Mouse (Mus musculus) left cerebral cortex, postnatal 14 days (tissue): ENCODE results near the gene Eno1. TPM values are rescaled to one million over a fixed set of nuclear protein-coding genes. Genes with fewer than 3 reads are reported as not detected.

Experiments
- DNase-seq, 2 experiments: peaks; one replicate each; pipeline ENCODE4 v3.0.0; 2021 to 2022; ENCODE audit warnings: low spot score in 2 of 2, mixed read lengths in 1 of 2
- intact Hi-C: fragments of 180-260 bp; cut with DNase I; formaldehyde crosslinking; loops from one replicate; pipeline ENCODE4 v1.15.1; 2025
- long read RNA-seq, 2 experiments: library from polyadenylated mRNA; stranded (forward); transcript quantifications; one replicate each; pipeline ENCODE4 v2.0.0; 2021
- total RNA-seq, 2 experiments: library from RNA; stranded (reverse); gene quantifications; 2 replicates each; pipeline ENCODE4 v1.2.3; 2021

Gene Eno1
- 100 to 1,000 TPM; 378 to 386 TPM for total RNA-seq
- long read RNA-seq, experiment 1, transcript Eno1-207 (3 exons, 578 nt): minor isoform, 5 of 901 reads
- long read RNA-seq, experiment 1, transcript Eno1-202 (12 exons, 2,027 nt): major isoform, 855 of 901 reads
- long read RNA-seq, experiment 1, partial matches to known transcripts: 25 of 901 reads
- long read RNA-seq, experiment 1, other reads (novel, unspliced or antisense): 16 of 901 reads
- long read RNA-seq, experiment 2, transcript Eno1-202 (12 exons, 2,027 nt): major isoform, 708 of 757 reads
- long read RNA-seq, experiment 2, partial matches to known transcripts: 18 of 757 reads
- long read RNA-seq, experiment 2, other reads (novel, unspliced or antisense): 27 of 757 reads

GRCm38 (mm10) chr4:150236521-150237481 is at the start of gene Eno1:
Eno1 (plus strand) TSS chr4:150236721.
- intact Hi-C loops: no loop called here
- DNase-seq: peak; percentile 95 to 97

GRCm38 (mm10) chr4:150188236-150188635 is 48.3 kb upstream of the Eno1 start:
- intact Hi-C loops: no loop called here

GRCm38 (mm10) chr4:150192199-150192598 is 44.3 kb upstream of the Eno1 start:
- intact Hi-C loops: no loop called here
- no peak for DNase-seq

More at GRCm38 (mm10) chr4:150188236-150188635, 48.3 kb upstream of the Eno1 start:
- no peak for DNase-seq

- peak; percentile 26 to 51 for DNase-seq
- intact Hi-C loops: no loop called here
Observed at GRCm38 (mm10) chr4:150193915-150194314, 42.6 kb upstream of the Eno1 start.

GRCm38 (mm10) chr4:150198268-150198667 is 38.3 kb upstream of the Eno1 start:
- intact Hi-C loops: no loop called here

GRCm38 (mm10) chr4:150201232-150201631 is 35.3 kb upstream of the Eno1 start, which contains the start of gene Car6:
Car6 (minus strand) TSS chr4:150201332.
- intact Hi-C loops: no loop called here
- DNase-seq: no peak

More at GRCm38 (mm10) chr4:150198268-150198667, 38.3 kb upstream of the Eno1 start:
- DNase-seq: no peak

GRCm38 (mm10) chr4:150202702-150203101 is 33.8 kb upstream of the Eno1 start:
- intact Hi-C loops: no loop called here
- no peak for DNase-seq

GRCm38 (mm10) chr4:150204877-150205276 is 31.6 kb upstream of the Eno1 start:
- no peak for DNase-seq
- intact Hi-C loops: no loop called here

- intact Hi-C loops: no loop called here
- DNase-seq: no peak
Observed at GRCm38 (mm10) chr4:150209751-150210150, 26.8 kb upstream of the Eno1 start.

- DNase-seq: no peak
- intact Hi-C loops: no loop called here
Observed at GRCm38 (mm10) chr4:150210306-150210705, 26.2 kb upstream of the Eno1 start.

- no peak for DNase-seq
- intact Hi-C loops: no loop called here
Observed at GRCm38 (mm10) chr4:150211930-150212552, 24.5 kb upstream of the Eno1 start.

GRCm38 (mm10) chr4:150212553-150212971 is 24.0 kb upstream of the Eno1 start:
- peak; percentile 46 to 65 for DNase-seq
- intact Hi-C loops: no loop called here

- intact Hi-C loops: no loop called here
Observed at GRCm38 (mm10) chr4:150213910-150214309, 22.6 kb upstream of the Eno1 start.

GRCm38 (mm10) chr4:150216423-150216822 is 20.1 kb upstream of the Eno1 start:
- no peak for DNase-seq
- intact Hi-C loops: no loop called here

More at GRCm38 (mm10) chr4:150213910-150214309, 22.6 kb upstream of the Eno1 start:
- no peak for DNase-seq

- DNase-seq: no peak
- intact Hi-C loops: no loop called here
Observed at GRCm38 (mm10) chr4:150217042-150217554, 19.4 kb upstream of the Eno1 start.

- intact Hi-C loops: no loop called here
- DNase-seq: no peak
Observed at GRCm38 (mm10) chr4:150217935-150218334, 18.6 kb upstream of the Eno1 start.

GRCm38 (mm10) chr4:150219501-150220292 is 16.8 kb upstream of the Eno1 start:
- intact Hi-C loops: loop anchor here (1.0 kb wide), 2 partner anchors 46 to 82 kb away; no protein-coding TSS in a partner anchor
- peak; percentile 62 to 70 for DNase-seq

- intact Hi-C loops: no loop called here
- DNase-seq: no peak
Observed at GRCm38 (mm10) chr4:150220584-150220983, 15.9 kb upstream of the Eno1 start.
